Mouse (Mus musculus) liver, postnatal 0 days (tissue): ENCODE measurements around the gene Acp1. TPM values are rescaled to one million over a fixed set of nuclear protein-coding genes. Genes with fewer than 3 reads are reported as not detected.

Source experiments
- ATAC-seq: fragments of 200-750 bp; cut with Nextera tagmentation; 2 replicates; pipeline ENCODE4 v1.8.0; 2017; ENCODE audit warnings: mild to moderate bottlenecking, moderate library complexity
- DNase-seq: peaks from one replicate; pipeline ENCODE4 v3.0.0-alpha.2; 2016
- H3K27ac ChIP-seq: fragments of 300-500 bp; sonication (generic); 2 replicates; pipeline ENCODE4 v1.5.1; 2014; ENCODE audit warnings: antibody characterized with exemption, moderate library complexity, mild to moderate bottlenecking, low read depth
- H3K27me3 ChIP-seq: fragments of 300-500 bp; sonication (generic); 2 replicates; pipeline ENCODE4 v1.6.1; 2014; ENCODE audit warnings: low read length, control low read depth, mixed read lengths; ENCODE audit not compliant: insufficient read depth
- H3K36me3 ChIP-seq: fragments of 300-500 bp; sonication (generic); replicated peaks from 2 replicates; pipeline ENCODE4 v1.6.1; 2014; ENCODE audit warnings: mild to moderate bottlenecking, control low read depth, low read length, moderate library complexity, mixed read lengths; ENCODE audit not compliant: insufficient read depth
- H3K4me1 ChIP-seq: fragments of 300-500 bp; sonication (generic); 2 replicates; pipeline ENCODE4 v1.6.1; 2014; ENCODE audit warnings: antibody characterized with exemption, mild to moderate bottlenecking, control low read depth; ENCODE audit not compliant: insufficient read depth
- H3K4me2 ChIP-seq: fragments of 300-500 bp; sonication (generic); 2 replicates; pipeline ENCODE4 v1.6.1; 2014; ENCODE audit warnings: low read depth, mild to moderate bottlenecking, low read length, moderate library complexity, mixed read lengths
- H3K4me3 ChIP-seq: fragments of 300-500 bp; sonication (generic); 2 replicates; pipeline ENCODE4 v1.5.1; 2014; ENCODE audit warnings: low read depth, low read length
- H3K9ac ChIP-seq: fragments of 300-500 bp; sonication (generic); replicated peaks from 2 replicates; pipeline ENCODE4 v1.6.1; 2014; ENCODE audit warnings: mild to moderate bottlenecking, moderate library complexity
- H3K9me3 ChIP-seq: fragments of 300-500 bp; sonication (generic); 2 replicates; pipeline ENCODE4 v1.6.1; 2016; ENCODE audit warnings: mild to moderate bottlenecking, control low read depth, low read length, mixed read lengths
- CTCF ChIP-seq: sonication (generic); IDR thresholded peaks from 2 replicates; pipeline ENCODE4 v1.5.1; 2016; ENCODE audit warnings: antibody characterized with exemption, low read depth
- EP300 ChIP-seq: IDR thresholded peaks from 2 replicates; pipeline ENCODE4 v1.6.1; 2016; ENCODE audit warnings: antibody characterized with exemption, low read depth, mild to moderate bottlenecking
- whole genome bisulfite sequencing: fragments of 180-500 bp; shearing (Covaris S2); extraction: QIAGEN DNeasy Blood & Tissue Kit; methylation state at CpG from one replicate; pipeline ENCODE4 v1.1.7; 2014; ENCODE audit not compliant: insufficient replicate concordance; 5-methylcytosine and 5-hydroxymethylcytosine counted together
- polyA plus RNA-seq: library from polyadenylated mRNA; unstranded; fragments of >200 nt; fragmentation: Nextera tagmentation; extraction: Ambion mirVana; gene quantifications from 2 replicates; pipeline ENCODE4 v1.2.1, GENCODE M21; 2015

Acp1 gene
- polyA plus RNA-seq, 1 experiment from 2014 or later: 171 TPM

GRCm38 (mm10) chr12:30908658-30909057 is 2.7 kb downstream of the Acp1 start:
- Histone ChIP-seq H3K9ac (peak overlapping the region; percentile 83; the same call in 1 of the 2 replicates), H3K27ac (peak overlapping the region; percentile 84), H3K4me3 (peak overlapping the region; percentile 81), H3K4me2 (peak overlapping the region; percentile 97), H3K36me3 (peaks cover 13% of the 10 kb centered on the region), H3K27me3 (0 out of 2 replicates have a peak, but pooled peaks cover 3% of the 10 kb centered on the region), H3K9me3 (no peaks in the 10 kb centered on the region), H3K4me1 (peaks cover 27% of the 10 kb centered on the region)
- TF ChIP-seq CTCF: no peak
- TF ChIP-seq EP300: peak; percentile 96
- ATAC-seq: peak; percentile 69
- peak; percentile 37 for DNase-seq
- 42% methylated on average over 1 of the region's 1 CpGs for WGBS

- H3K27ac ChIP-seq: 0 out of 2 replicates have a peak overlapping the region, but pooled peaks have one; percentile 11
- peak; percentile 54 for ATAC-seq
- peaks cover 47% of the 10 kb centered on the region for H3K36me3 ChIP-seq
- no peak overlapping the region for H3K9ac ChIP-seq
- WGBS: 64% methylated on average over 4 of the region's 4 CpGs
- H3K4me2 ChIP-seq: no peak overlapping the region
- no peaks in the 10 kb centered on the region for H3K27me3 ChIP-seq
- no peak overlapping the region for H3K4me3 ChIP-seq
- TF ChIP-seq EP300 (peak; percentile 55; the same call in 1 of the 2 replicates), CTCF (no peak)
- H3K4me1 ChIP-seq: no peaks in the 10 kb centered on the region
- no peak for DNase-seq
- H3K9me3 ChIP-seq: no peaks in the 10 kb centered on the region
These were observed 14.3 kb downstream of the Acp1 start for GRCm38 (mm10) chr12:30897039-30897438.

GRCm38 (mm10) chr12:30891438-30891837 is 20.0 kb downstream of the Acp1 start:
- no peaks in the 10 kb centered on the region for H3K4me1 ChIP-seq
- H3K4me3 ChIP-seq: no peak overlapping the region
- 86% methylated on average over 7 of the region's 7 CpGs for WGBS
- H3K9me3 ChIP-seq: no peaks in the 10 kb centered on the region
- no peak overlapping the region for H3K9ac ChIP-seq
- ATAC-seq (no peak), DNase-seq (no peak)
- no peak overlapping the region for H3K27ac ChIP-seq
- no peak overlapping the region for H3K4me2 ChIP-seq
- H3K36me3 ChIP-seq: peaks cover 17% of the 10 kb centered on the region; the same call in 1 of the 2 replicates
- peaks cover 7% of the 10 kb centered on the region for H3K27me3 ChIP-seq
- TF ChIP-seq CTCF: no peak

GRCm38 (mm10) chr12:30890067-30890466 is 21.3 kb downstream of the Acp1 start:
- ATAC-seq (no peak), DNase-seq (peak; percentile 62)
- no peak overlapping the region for H3K4me3 ChIP-seq
- no peak overlapping the region for H3K4me2 ChIP-seq
- H3K36me3 ChIP-seq: peaks cover 12% of the 10 kb centered on the region; the same call in 1 of the 2 replicates
- no peaks in the 10 kb centered on the region for H3K9me3 ChIP-seq
- TF ChIP-seq EP300 (no peak), CTCF (peak; percentile 88)
- no peaks in the 10 kb centered on the region for H3K4me1 ChIP-seq
- WGBS: 33% methylated on average over 5 of the region's 5 CpGs
- peaks cover 17% of the 10 kb centered on the region for H3K27me3 ChIP-seq
- no peak overlapping the region for H3K27ac ChIP-seq
- H3K9ac ChIP-seq: no peak overlapping the region

- H3K9me3 ChIP-seq: no peaks in the 10 kb centered on the region
- 68% methylated on average over 4 of the region's 4 CpGs for WGBS
- H3K27me3 ChIP-seq: peaks cover 37% of the 10 kb centered on the region
- H3K9ac ChIP-seq: no peak overlapping the region
- 0 out of 2 replicates have a peak, but pooled peaks cover 4% of the 10 kb centered on the region for H3K4me1 ChIP-seq
- H3K27ac ChIP-seq: no peak overlapping the region
- no peak overlapping the region for H3K4me2 ChIP-seq
- ATAC-seq: peak; percentile 33; the same call in 1 of the 2 replicates
- no peak for TF ChIP-seq CTCF
- TF ChIP-seq EP300: no peak
- 0 out of 2 replicates have a peak, but pooled peaks cover 3% of the 10 kb centered on the region for H3K36me3 ChIP-seq
- H3K4me3 ChIP-seq: no peak overlapping the region
- DNase-seq: no peak
These were observed 23.4 kb downstream of the Acp1 start for GRCm38 (mm10) chr12:30888003-30888402.

- TF ChIP-seq EP300 (no peak), CTCF (no peak)
- no peak for DNase-seq
These were observed 25.5 kb downstream of the Acp1 start for GRCm38 (mm10) chr12:30885891-30886290.

More at GRCm38 (mm10) chr12:30885891-30886290, 25.5 kb downstream of the Acp1 start:
- Histone ChIP-seq H3K9ac (no peak overlapping the region), H3K4me1 (0 out of 2 replicates have a peak, but pooled peaks cover 4% of the 10 kb centered on the region), H3K9me3 (no peaks in the 10 kb centered on the region), H3K4me2 (no peak overlapping the region), H3K27me3 (peaks cover 47% of the 10 kb centered on the region), H3K27ac (no peak overlapping the region), H3K36me3 (no peaks in the 10 kb centered on the region), H3K4me3 (no peak overlapping the region)
- WGBS: 73% methylated on average over 6 of the region's 6 CpGs
- ATAC-seq: no peak
